Mouse (Mus musculus): ENCODE data around the gene Gm19668.

DNA sequence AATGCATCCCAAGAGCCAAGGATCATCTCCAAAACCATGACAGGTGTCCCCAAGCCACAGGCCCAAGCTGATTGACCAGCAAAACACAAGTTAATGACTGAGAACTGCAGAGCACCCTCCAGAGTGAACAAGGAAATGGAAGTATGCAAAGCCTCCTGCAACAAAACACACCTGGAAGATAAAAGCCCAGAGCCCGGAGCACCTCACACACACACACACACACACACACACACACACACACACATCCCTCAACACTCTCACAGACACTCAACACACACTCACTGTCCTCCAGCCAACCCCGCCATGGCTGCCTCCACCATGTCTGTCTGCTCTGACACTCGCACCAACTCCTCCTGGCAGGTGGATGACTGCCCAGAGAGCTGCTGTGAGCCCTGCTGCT is 47.6 kb upstream of the Gm19668 start, which contains the start of gene Gm36176:
- TF ChIP-seq CTCF (IDR thresholded peaks at IDR 0.05) (no peak), POLR2A (IDR thresholded peaks at IDR 0.05; ENCODE audit: insufficient read depth, low read depth, low read length) (no peak), EP300 (IDR thresholded peaks at IDR 0.05; ENCODE audit: insufficient read depth, low read depth, low read length) (no peak)
